Mouse (Mus musculus) G1E (cell line): ENCODE results near the gene Iqcf1.

ENCODE experiments used
- GATA1 ChIP-seq: IDR thresholded peaks from 2 replicates; pipeline ENCODE4 v1.6.1; 2012; ENCODE audit warnings: borderline replicate concordance, low read length, inconsistent platforms, mixed read lengths
- POLR2AphosphoS5 ChIP-seq: IDR thresholded peaks from 2 replicates; pipeline ENCODE4 v1.6.1; 2012; ENCODE audit warnings: low read depth, low read length, inconsistent platforms; ENCODE audit not compliant: insufficient replicate concordance
- TAL1 ChIP-seq: conservative IDR thresholded peaks from 2 replicates; pipeline ENCODE4 v1.6.1; 2012; ENCODE audit warnings: low read depth, low read length, inconsistent platforms, mixed read lengths

DNA sequence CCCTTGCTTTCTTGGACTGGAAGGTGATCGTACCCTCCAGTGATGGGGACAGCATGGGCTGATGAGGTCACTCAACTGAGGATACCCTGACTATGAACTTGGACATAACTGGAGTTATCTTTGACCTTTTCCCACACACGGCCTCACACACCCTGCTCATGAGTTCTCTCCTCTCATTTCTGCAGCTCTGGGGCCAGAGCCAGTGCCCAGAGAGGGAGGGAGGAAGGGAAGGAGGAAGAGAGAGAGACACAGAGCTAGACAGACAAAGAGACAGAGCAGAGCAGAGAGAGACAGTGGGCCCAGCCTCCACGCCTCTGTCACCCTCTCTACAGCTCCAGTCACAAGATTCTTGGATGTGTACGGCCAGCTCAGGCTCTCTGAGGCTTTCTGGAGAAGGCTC is 27.4 kb upstream of the Iqcf1 start:
- TF ChIP-seq GATA1 (no peak), TAL1 (no peak), POLR2AphosphoS5 (no peak)
